ENCODE assay signal across 19 mouse cellular contexts in genomic region chr13:69455476-69456175, GRCm38 (mm10).
DNase-seq lines count a peak whose midpoint lies in the region; ATAC-seq and TF ChIP-seq lines count a peak whose summit lies in the region.
"Had no signal": no experiment of that assay in that cellular context is flagged by ENCODE, and none has a peak within 500 bp of the region (broad histone marks: within the 10 kb centered on the region; RNA-seq: fewer than 3 reads in every experiment).

No protein-coding gene starts in this region.

- ATAC-seq in forebrain, embryonic 14.5 days, result no peak
- ATAC-seq in forebrain, postnatal 0 days, result no peak
- 0 out of 2 replicates have a peak, but pooled peaks have one; percentile 24 for ATAC-seq in midbrain, embryonic 15.5 days (replicated peaks)
- ATAC-seq in midbrain, embryonic 13.5 days, result no peak
- no peak for ATAC-seq in inflammation-experienced regulatory T-cells, adult 6 months
- ATAC-seq: lung, postnatal 0 days; Patski had no signal

- no peaks in the 10 kb centered on the region for H3K36me3 ChIP-seq in forebrain, embryonic 14.5 days (ENCODE audit: control insufficient read depth, insufficient read depth, low read length)
- no peaks in the 10 kb centered on the region for H3K36me3 ChIP-seq in forebrain, postnatal 0 days (ENCODE audit: insufficient read depth)
- H3K36me3 ChIP-seq in midbrain, embryonic 15.5 days (replicated peaks), result no peaks in the 10 kb centered on the region
- H3K36me3 ChIP-seq in midbrain, embryonic 13.5 days, result no peaks in the 10 kb centered on the region
- H3K36me3 ChIP-seq in limb, embryonic 10.5 days, result no peaks in the 10 kb centered on the region
- H3K36me3 ChIP-seq: stomach, embryonic 15.5 days had no signal

- TF ChIP-seq CTCF in forebrain, postnatal 0 days (IDR thresholded peaks at IDR 0.05; ENCODE audit: low read depth), result no peak

- no peak overlapping the region for H3K4me2 ChIP-seq in forebrain, embryonic 14.5 days (ENCODE audit: low read length)
- H3K4me2 ChIP-seq in forebrain, postnatal 0 days (ENCODE audit: low read depth), result no peak overlapping the region
- H3K4me2 ChIP-seq in midbrain, embryonic 15.5 days, result no peak overlapping the region
- no peak overlapping the region for H3K4me2 ChIP-seq in midbrain, embryonic 13.5 days (replicated peaks)
- H3K4me2 ChIP-seq: stomach, embryonic 15.5 days had no signal

- H3K4me1 ChIP-seq in forebrain, embryonic 14.5 days (ENCODE audit: control insufficient read depth, insufficient read depth, low read length), result 0 out of 2 replicates have a peak, but pooled peaks cover 3% of the 10 kb centered on the region
- H3K4me1 ChIP-seq in forebrain, postnatal 0 days (ENCODE audit: insufficient read depth), result no peaks in the 10 kb centered on the region
- no peaks in the 10 kb centered on the region for H3K4me1 ChIP-seq in midbrain, embryonic 15.5 days
- H3K4me1 ChIP-seq in midbrain, embryonic 13.5 days (replicated peaks), result no peaks in the 10 kb centered on the region
- H3K4me1 ChIP-seq in limb, embryonic 10.5 days, result peaks cover 18% of the 10 kb centered on the region
- H3K4me1 ChIP-seq: stomach, embryonic 15.5 days had no signal

- no peak overlapping the region for H3K4me3 ChIP-seq in forebrain, embryonic 14.5 days (ENCODE audit: low read depth, low read length)
- H3K4me3 ChIP-seq in forebrain, postnatal 0 days (ENCODE audit: low read depth, low read length), result no peak overlapping the region
- no peak overlapping the region for H3K4me3 ChIP-seq in midbrain, embryonic 15.5 days
- no peak overlapping the region for H3K4me3 ChIP-seq in midbrain, embryonic 13.5 days (replicated peaks)
- H3K4me3 ChIP-seq in limb, embryonic 10.5 days, result peak overlapping the region; percentile 26
- H3K4me3 ChIP-seq: megakaryocyte, embryonic 14.5 days; myocyte; stomach, embryonic 15.5 days had no signal

- 48% methylated on average over 14 of the region's 14 CpGs for WGBS in forebrain, embryonic 14.5 days
- WGBS in forebrain, postnatal 0 days, result 53% methylated on average over 14 of the region's 14 CpGs
- 80% methylated on average over 14 of the region's 14 CpGs for WGBS in midbrain, embryonic 15.5 days
- 81% methylated on average over 14 of the region's 14 CpGs for WGBS in midbrain, embryonic 13.5 days
- 59% methylated on average over 14 of the region's 14 CpGs for WGBS in limb, embryonic 10.5 days

- H3K27me3 ChIP-seq in forebrain, embryonic 14.5 days (replicated peaks; ENCODE audit: control insufficient read depth, insufficient read depth, low read length), result no peaks in the 10 kb centered on the region
- no peaks in the 10 kb centered on the region for H3K27me3 ChIP-seq in forebrain, postnatal 0 days (ENCODE audit: insufficient read depth, low read length)
- H3K27me3 ChIP-seq in midbrain, embryonic 15.5 days (replicated peaks), result no peaks in the 10 kb centered on the region
- H3K27me3 ChIP-seq in midbrain, embryonic 13.5 days, result no peaks in the 10 kb centered on the region
- H3K27me3 ChIP-seq in limb, embryonic 10.5 days (ENCODE audit: low read depth, poor library complexity, severe bottlenecking), result no peaks in the 10 kb centered on the region
- H3K27me3 ChIP-seq: megakaryocyte, embryonic 14.5 days; Patski; stomach, embryonic 15.5 days had no signal

- DNase-seq in forebrain, embryonic 14.5 days (ENCODE audit: low spot score), result peak; percentile 16
- no peak for DNase-seq in forebrain, postnatal 0 days
- DNase-seq in limb, embryonic 10.5 days (ENCODE audit: low spot score), result peak; percentile 45
- DNase-seq in testis, postnatal 10 days (ENCODE audit: low spot score), result peak; percentile 36
- DNase-seq: adrenal gland, postnatal 36 days; cerebellum, adult 8-10 months; gastrocnemius, postnatal 14 days; layer of hippocampus, postnatal 36 days; left cerebral cortex, postnatal 4 days; thymus, postnatal 14 days had no signal

- H3K9ac ChIP-seq in forebrain, embryonic 14.5 days (ENCODE audit: low read length), result no peak overlapping the region
- H3K9ac ChIP-seq in forebrain, postnatal 0 days, result no peak overlapping the region
- H3K9ac ChIP-seq in midbrain, embryonic 15.5 days, result no peak overlapping the region
- no peak overlapping the region for H3K9ac ChIP-seq in midbrain, embryonic 13.5 days (replicated peaks)
- H3K9ac ChIP-seq: liver, embryonic 14.5 days; stomach, embryonic 15.5 days had no signal

- H3K27ac ChIP-seq in forebrain, embryonic 14.5 days (ENCODE audit: low read depth, low read length), result no peak overlapping the region
- H3K27ac ChIP-seq in forebrain, postnatal 0 days (ENCODE audit: low read depth, low read length), result no peak overlapping the region
- no peak overlapping the region for H3K27ac ChIP-seq in midbrain, embryonic 15.5 days
- no peak overlapping the region for H3K27ac ChIP-seq in midbrain, embryonic 13.5 days
- H3K27ac ChIP-seq in limb, embryonic 10.5 days, result peak overlapping the region; percentile 63
- H3K27ac ChIP-seq: liver, embryonic 14.5 days; stomach, embryonic 15.5 days had no signal

- H3K9me3 ChIP-seq in forebrain, embryonic 14.5 days (replicated peaks; ENCODE audit: control insufficient read depth, low read length), result no peaks in the 10 kb centered on the region
- H3K9me3 ChIP-seq in forebrain, postnatal 0 days (ENCODE audit: low read length), result no peaks in the 10 kb centered on the region
- no peaks in the 10 kb centered on the region for H3K9me3 ChIP-seq in midbrain, embryonic 15.5 days
- no peaks in the 10 kb centered on the region for H3K9me3 ChIP-seq in midbrain, embryonic 13.5 days
- no peaks in the 10 kb centered on the region for H3K9me3 ChIP-seq in limb, embryonic 10.5 days (replicated peaks)
- H3K9me3 ChIP-seq: megakaryocyte, embryonic 14.5 days; stomach, embryonic 15.5 days had no signal
